Mouse (Mus musculus) limb, embryonic 10.5 days (tissue): ENCODE results near the gene Tfip11. TPM values are rescaled to one million over a fixed set of nuclear protein-coding genes. Genes with fewer than 3 reads are reported as not detected.

ENCODE experiments used
- DNase-seq: peaks from one replicate; pipeline ENCODE4 v3.0.0-alpha.2; 2017; ENCODE audit warnings: low spot score
- H3K27ac ChIP-seq: fragments of 300-500 bp; sonication (generic); 2 replicates; pipeline ENCODE4 v1.5.1; 2016; ENCODE audit warnings: mild to moderate bottlenecking
- H3K27me3 ChIP-seq: fragments of 300-500 bp; sonication (generic); 2 replicates; pipeline ENCODE4 v1.6.1; 2016; ENCODE audit warnings: low read depth, mild to moderate bottlenecking; ENCODE audit not compliant: poor library complexity, severe bottlenecking
- H3K36me3 ChIP-seq: fragments of 300-500 bp; sonication (generic); 2 replicates; pipeline ENCODE4 v1.6.1; 2016; ENCODE audit warnings: mild to moderate bottlenecking, moderate library complexity
- H3K4me1 ChIP-seq: fragments of 300-500 bp; sonication (generic); 2 replicates; pipeline ENCODE4 v1.6.1; 2016
- H3K4me3 ChIP-seq: fragments of 300-500 bp; sonication (generic); 2 replicates; pipeline ENCODE4 v1.5.1; 2016; ENCODE audit warnings: mild to moderate bottlenecking, moderate library complexity
- H3K9me3 ChIP-seq: fragments of 300-500 bp; sonication (generic); replicated peaks from 2 replicates; pipeline ENCODE4 v1.6.1; 2016; ENCODE audit warnings: mild to moderate bottlenecking
- WGBS: fragments of 180-500 bp; shearing (Covaris S2); methylation state at CpG from one replicate; pipeline ENCODE4 v1.1.7; 2016; 5-methylcytosine and 5-hydroxymethylcytosine counted together
- polyA plus RNA-seq: library from polyadenylated mRNA; unstranded; fragments of >200 nt; fragmentation: Nextera tagmentation; extraction: Ambion mirVana; gene quantifications from 2 replicates; pipeline ENCODE4 v1.2.1, GENCODE M21; 2016

Gene Tfip11
- polyA plus RNA-seq, 1 experiment from 2014 or later: 44.4 TPM

GRCm38 (mm10) chr5:112294696-112295095, 31.5 kb upstream of the Tfip11 start:
- DNase-seq: no peak
- Histone ChIP-seq H3K27me3 (no peaks in the 10 kb centered on the region), H3K4me3 (no peak overlapping the region), H3K4me1 (peaks cover 17% of the 10 kb centered on the region), H3K36me3 (0 out of 2 replicates have a peak, but pooled peaks cover 2% of the 10 kb centered on the region), H3K27ac (peak overlapping the region; percentile 25; the same call in 1 of the 2 replicates), H3K9me3 (no peaks in the 10 kb centered on the region)
- 63% methylated on average over 4 of the region's 4 CpGs for WGBS

DNA sequence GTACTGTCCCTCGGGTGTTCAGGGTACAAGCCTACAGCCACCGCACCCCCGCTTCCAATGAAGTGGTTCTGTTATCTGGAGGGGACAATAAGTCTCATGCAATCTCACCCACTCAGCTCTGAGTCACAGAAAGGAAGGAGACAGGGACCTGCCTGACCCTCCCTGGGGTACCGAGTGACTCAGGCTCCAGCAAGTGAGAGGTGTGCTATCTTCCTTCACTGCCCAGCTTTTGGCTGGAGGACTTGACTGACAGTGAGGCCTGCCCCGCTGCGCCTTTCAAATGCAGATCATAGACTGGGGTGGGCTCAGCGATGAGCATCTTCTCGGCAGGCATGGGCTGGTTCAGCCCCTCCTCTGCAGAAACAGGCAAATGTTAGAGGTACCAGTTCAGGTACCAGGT, 31.0 kb upstream of the Tfip11 start:
- Histone ChIP-seq H3K27ac (peak overlapping the region; percentile 25; the same call in 1 of the 2 replicates), H3K4me3 (no peak overlapping the region), H3K27me3 (no peaks in the 10 kb centered on the region), H3K4me1 (peaks cover 17% of the 10 kb centered on the region), H3K9me3 (no peaks in the 10 kb centered on the region), H3K36me3 (0 out of 2 replicates have a peak, but pooled peaks cover 2% of the 10 kb centered on the region)
- WGBS: 44% methylated on average over 8 of the region's 8 CpGs
- DNase-seq: no peak

DNA sequence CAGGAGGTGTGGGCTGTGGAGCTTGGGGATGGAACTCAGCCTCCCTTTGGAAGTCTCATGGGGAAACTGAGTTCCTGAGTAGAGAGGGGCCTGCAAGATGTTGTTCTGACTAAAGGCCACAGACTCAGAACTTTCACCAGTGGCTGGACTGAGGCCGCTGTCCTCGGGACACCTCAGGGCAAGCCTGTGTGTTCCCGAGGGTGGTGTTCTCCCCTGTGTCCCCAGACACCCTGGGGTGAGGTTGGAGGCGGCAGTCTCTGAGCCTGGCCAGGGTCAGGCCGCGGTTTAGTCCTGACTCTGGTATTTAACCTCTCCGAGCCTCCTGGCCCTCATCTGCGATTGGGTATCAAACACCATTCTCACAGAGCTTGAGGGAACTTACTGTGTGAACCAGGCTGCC, 30.6 kb upstream of the Tfip11 start:
- peaks cover 17% of the 10 kb centered on the region for H3K4me1 ChIP-seq
- no peaks in the 10 kb centered on the region for H3K9me3 ChIP-seq
- no peak overlapping the region for H3K4me3 ChIP-seq
- 58% methylated on average over 8 of the region's 8 CpGs for WGBS
- H3K27me3 ChIP-seq: no peaks in the 10 kb centered on the region
- H3K27ac ChIP-seq: peak overlapping the region; percentile 20; the same call in 1 of the 2 replicates
- DNase-seq: no peak
- H3K36me3 ChIP-seq: 0 out of 2 replicates have a peak, but pooled peaks cover 2% of the 10 kb centered on the region

- Histone ChIP-seq H3K4me1 (peaks cover 17% of the 10 kb centered on the region), H3K36me3 (0 out of 2 replicates have a peak, but pooled peaks cover 2% of the 10 kb centered on the region), H3K27ac (no peak overlapping the region), H3K4me3 (no peak overlapping the region), H3K9me3 (no peaks in the 10 kb centered on the region), H3K27me3 (no peaks in the 10 kb centered on the region)
- no peak for DNase-seq
- WGBS: 83% methylated on average over 6 of the region's 6 CpGs
Measured at GRCm38 (mm10) chr5:112296404-112297181, 29.6 kb upstream of the Tfip11 start.

DNA sequence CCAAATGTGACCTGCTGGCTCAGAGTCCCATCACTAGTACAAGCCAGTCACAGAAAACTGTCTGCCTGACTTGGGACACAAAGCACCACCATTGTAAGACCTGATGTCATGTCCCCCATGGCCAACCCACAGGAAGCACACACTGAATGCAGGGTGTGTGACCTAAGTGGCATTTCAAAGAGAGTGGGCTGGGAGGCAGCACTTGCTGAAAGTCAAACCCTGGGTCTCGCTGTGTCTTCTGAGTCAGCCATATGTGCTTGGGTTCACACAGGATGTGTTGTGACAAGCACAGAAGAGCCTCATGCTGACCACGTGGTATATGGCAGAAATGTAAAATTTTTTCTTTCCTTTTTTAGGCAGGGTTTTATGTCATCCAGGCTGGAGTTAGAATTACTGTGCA, 28.9 kb upstream of the Tfip11 start:
- DNase-seq: no peak
- Histone ChIP-seq H3K36me3 (0 out of 2 replicates have a peak, but pooled peaks cover 2% of the 10 kb centered on the region), H3K27ac (no peak overlapping the region), H3K27me3 (no peaks in the 10 kb centered on the region), H3K4me3 (no peak overlapping the region), H3K9me3 (no peaks in the 10 kb centered on the region), H3K4me1 (peaks cover 17% of the 10 kb centered on the region)
- 84% methylated on average over 2 of the region's 2 CpGs for WGBS

GRCm38 (mm10) chr5:112298226-112298988, 27.8 kb upstream of the Tfip11 start:
- no peak overlapping the region for H3K27ac ChIP-seq
- H3K27me3 ChIP-seq: no peaks in the 10 kb centered on the region
- no peak for DNase-seq
- peaks cover 17% of the 10 kb centered on the region for H3K4me1 ChIP-seq
- WGBS: 91% methylated on average over 12 of the region's 12 CpGs
- H3K4me3 ChIP-seq: no peak overlapping the region
- no peaks in the 10 kb centered on the region for H3K9me3 ChIP-seq
- 0 out of 2 replicates have a peak, but pooled peaks cover 2% of the 10 kb centered on the region for H3K36me3 ChIP-seq

GRCm38 (mm10) chr5:112299399-112299798, 26.8 kb upstream of the Tfip11 start:
- Histone ChIP-seq H3K36me3 (0 out of 2 replicates have a peak, but pooled peaks cover 2% of the 10 kb centered on the region), H3K4me3 (no peak overlapping the region), H3K4me1 (peaks cover 16% of the 10 kb centered on the region), H3K27ac (no peak overlapping the region), H3K9me3 (no peaks in the 10 kb centered on the region), H3K27me3 (no peaks in the 10 kb centered on the region)
- WGBS: 81% methylated on average over 4 of the region's 4 CpGs
- DNase-seq: no peak

GRCm38 (mm10) chr5:112300112-112300511, 26.0 kb upstream of the Tfip11 start:
- DNase-seq: no peak
- Histone ChIP-seq H3K4me1 (peaks cover 9% of the 10 kb centered on the region), H3K27me3 (no peaks in the 10 kb centered on the region), H3K9me3 (no peaks in the 10 kb centered on the region), H3K27ac (no peak overlapping the region), H3K4me3 (no peak overlapping the region), H3K36me3 (0 out of 2 replicates have a peak, but pooled peaks cover 8% of the 10 kb centered on the region)
- WGBS: 85% methylated on average over 2 of the region's 2 CpGs

DNA sequence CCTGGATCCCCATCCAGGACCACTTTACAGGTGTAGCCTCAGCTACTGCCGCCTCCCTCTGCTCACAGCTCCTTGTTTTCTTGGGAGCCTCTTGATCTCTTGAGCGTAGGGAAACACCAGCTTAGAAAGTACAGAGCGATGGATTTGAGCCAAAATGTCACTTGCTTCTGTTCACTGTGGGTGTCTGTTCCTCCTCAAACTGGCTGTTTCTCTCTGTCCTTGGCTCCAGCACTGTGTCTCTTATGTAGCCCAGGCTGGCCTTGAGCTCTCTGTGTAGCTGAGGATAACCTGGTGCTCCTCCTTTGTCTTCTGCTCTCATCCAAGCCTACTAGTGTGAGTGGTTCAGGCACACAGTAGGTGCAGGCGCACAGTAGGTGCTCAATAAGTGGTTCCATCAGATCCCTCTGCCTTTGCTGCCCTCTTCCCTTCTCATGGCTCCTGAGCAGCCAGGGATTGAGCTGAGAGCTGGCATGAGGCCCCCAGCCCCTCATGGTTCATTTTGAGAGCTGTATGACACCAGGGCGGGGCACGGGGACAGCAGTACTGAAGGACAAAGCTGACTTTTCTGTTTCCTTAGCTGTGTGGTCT, 25.3 kb upstream of the Tfip11 start:
- Histone ChIP-seq H3K9me3 (no peaks in the 10 kb centered on the region), H3K27ac (no peak overlapping the region), H3K4me1 (peaks cover 7% of the 10 kb centered on the region; the same call in 1 of the 2 replicates), H3K36me3 (peaks cover 15% of the 10 kb centered on the region; the same call in 1 of the 2 replicates), H3K4me3 (no peak overlapping the region), H3K27me3 (no peaks in the 10 kb centered on the region)
- 90% methylated on average over 6 of the region's 6 CpGs for WGBS
- DNase-seq: no peak

DNA sequence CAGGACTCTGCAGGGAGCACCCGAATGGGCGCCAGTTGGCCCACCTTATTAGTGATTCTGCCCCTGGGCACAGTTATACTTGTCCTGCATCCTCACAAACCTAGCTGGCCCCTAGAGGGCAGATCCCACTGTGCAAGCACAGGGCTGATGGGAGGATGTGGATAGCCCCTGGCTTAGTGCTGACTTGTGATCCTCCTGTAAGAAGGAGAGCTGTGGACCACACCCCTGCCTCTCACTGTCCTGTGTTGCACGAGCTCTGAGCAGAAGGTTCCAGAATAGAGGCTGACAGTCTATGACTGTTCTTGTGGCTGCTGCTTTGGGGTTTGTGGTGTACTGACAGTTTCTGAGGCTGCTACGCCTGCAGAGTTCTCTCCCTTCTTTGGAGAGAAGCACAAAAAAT, 24.5 kb upstream of the Tfip11 start:
- WGBS: 94% methylated on average over 4 of the region's 4 CpGs
- H3K9me3 ChIP-seq: no peaks in the 10 kb centered on the region
- H3K27ac ChIP-seq: no peak overlapping the region
- peaks cover 8% of the 10 kb centered on the region; the same call in 1 of the 2 replicates for H3K4me1 ChIP-seq
- H3K27me3 ChIP-seq: no peaks in the 10 kb centered on the region
- no peak overlapping the region for H3K4me3 ChIP-seq
- DNase-seq: no peak
- H3K36me3 ChIP-seq: peaks cover 17% of the 10 kb centered on the region; the same call in 1 of the 2 replicates

GRCm38 (mm10) chr5:112302310-112302709, 23.8 kb upstream of the Tfip11 start:
- Histone ChIP-seq H3K27me3 (no peaks in the 10 kb centered on the region), H3K4me3 (no peak overlapping the region), H3K4me1 (peaks cover 8% of the 10 kb centered on the region; the same call in 1 of the 2 replicates), H3K27ac (no peak overlapping the region), H3K36me3 (peaks cover 21% of the 10 kb centered on the region), H3K9me3 (no peaks in the 10 kb centered on the region)
- no peak for DNase-seq
- 91% methylated on average over 5 of the region's 5 CpGs for WGBS

DNA sequence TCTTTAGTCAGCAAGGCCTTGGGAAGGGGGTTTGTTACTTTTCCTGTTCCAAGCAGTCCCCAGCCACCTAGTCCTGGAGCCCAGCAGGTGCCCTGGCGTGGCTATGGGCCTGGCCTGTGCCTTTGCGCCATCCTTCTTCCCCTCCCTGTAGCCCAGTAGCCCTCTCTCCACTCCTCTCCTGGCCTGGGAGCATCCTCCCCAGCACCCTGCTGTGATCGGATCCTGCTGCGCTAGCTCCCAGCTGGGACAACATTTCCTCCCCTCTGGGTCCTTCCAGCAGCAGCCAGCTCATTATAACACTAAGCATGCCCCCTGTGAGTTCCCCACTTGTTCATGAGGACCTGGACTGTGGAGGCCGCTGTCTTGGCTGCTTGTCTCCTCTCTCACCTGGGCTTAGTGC, 20.3 kb upstream of the Tfip11 start:
- Histone ChIP-seq H3K9me3 (no peaks in the 10 kb centered on the region), H3K4me1 (peaks cover 4% of the 10 kb centered on the region; the same call in 1 of the 2 replicates), H3K36me3 (peaks cover 55% of the 10 kb centered on the region), H3K4me3 (no peak overlapping the region), H3K27ac (no peak overlapping the region), H3K27me3 (no peaks in the 10 kb centered on the region)
- DNase-seq: no peak
- WGBS: 73% methylated on average over 5 of the region's 5 CpGs
